Mouse (Mus musculus): Measurements from ENCODE around the gene Tex37.

Tex37 gene

GRCm38 (mm10) chr6:70955841-70956240 lies 37.1 kb upstream of the Tex37 start:
- Histone ChIP-seq H3K4me3 (replicated peaks; ENCODE audit: low read length) (peak overlapping the region; percentile 83), H3K36me3 (ENCODE audit: insufficient read depth, low read length) (peaks cover 4% of the 10 kb centered on the region; the same call in 1 of the 2 replicates), H3K9me3 (ENCODE audit: low read length) (no peaks in the 10 kb centered on the region), H3K27me3 (ENCODE audit: insufficient read depth, low read length) (peaks cover 92% of the 10 kb centered on the region), H3K4me1 (replicated peaks; ENCODE audit: low read depth, low read length) (peaks cover 30% of the 10 kb centered on the region)
- TF ChIP-seq CTCF (conservative IDR thresholded peaks at IDR 0.05; ENCODE audit: low read length) (no peak), NANOG (IDR thresholded peaks at IDR 0.05; ENCODE audit: borderline replicate concordance, low read length) (no peak), POU5F1 (IDR thresholded peaks at IDR 0.05; ENCODE audit: borderline replicate concordance, low read length) (no peak)

- H3K9me3 ChIP-seq (ENCODE audit: low read length) = no peaks in the 10 kb centered on the region
- peaks cover 25% of the 10 kb centered on the region for H3K4me1 ChIP-seq (replicated peaks; ENCODE audit: low read depth, low read length)
- no peaks in the 10 kb centered on the region for H3K36me3 ChIP-seq (ENCODE audit: insufficient read depth, low read length)
- peaks cover 90% of the 10 kb centered on the region for H3K27me3 ChIP-seq (ENCODE audit: insufficient read depth, low read length)
- no peak for TF ChIP-seq CTCF (conservative IDR thresholded peaks at IDR 0.05; ENCODE audit: low read length)
- no peak for TF ChIP-seq NANOG (IDR thresholded peaks at IDR 0.05; ENCODE audit: borderline replicate concordance, low read length)
- no peak for TF ChIP-seq POU5F1 (IDR thresholded peaks at IDR 0.05; ENCODE audit: borderline replicate concordance, low read length)
- H3K4me3 ChIP-seq (replicated peaks; ENCODE audit: low read length) = no peak overlapping the region
Measured at GRCm38 (mm10) chr6:70955291-70955800, 36.6 kb upstream of the Tex37 start.

GRCm38 (mm10) chr6:70954040-70954439 lies 35.3 kb upstream of the Tex37 start:
- H3K9me3 ChIP-seq (ENCODE audit: low read length) = no peaks in the 10 kb centered on the region
- H3K36me3 ChIP-seq (ENCODE audit: insufficient read depth, low read length) = no peaks in the 10 kb centered on the region
- H3K4me1 ChIP-seq (replicated peaks; ENCODE audit: low read depth, low read length) = peaks cover 21% of the 10 kb centered on the region
- peaks cover 86% of the 10 kb centered on the region for H3K27me3 ChIP-seq (ENCODE audit: insufficient read depth, low read length)
- TF ChIP-seq POU5F1 (IDR thresholded peaks at IDR 0.05; ENCODE audit: borderline replicate concordance, low read length) = no peak
- no peak for TF ChIP-seq NANOG (IDR thresholded peaks at IDR 0.05; ENCODE audit: borderline replicate concordance, low read length)
- TF ChIP-seq CTCF (conservative IDR thresholded peaks at IDR 0.05; ENCODE audit: low read length) = peak; percentile 14; the same call in 1 of the 2 replicates
- H3K4me3 ChIP-seq (replicated peaks; ENCODE audit: low read length) = no peak overlapping the region

- H3K4me3 ChIP-seq (replicated peaks; ENCODE audit: low read length) = no peak overlapping the region
- peaks cover 21% of the 10 kb centered on the region for H3K4me1 ChIP-seq (replicated peaks; ENCODE audit: low read depth, low read length)
- H3K36me3 ChIP-seq (ENCODE audit: insufficient read depth, low read length) = no peaks in the 10 kb centered on the region
- peaks cover 83% of the 10 kb centered on the region for H3K27me3 ChIP-seq (ENCODE audit: insufficient read depth, low read length)
- H3K9me3 ChIP-seq (ENCODE audit: low read length) = no peaks in the 10 kb centered on the region
- TF ChIP-seq POU5F1 (IDR thresholded peaks at IDR 0.05; ENCODE audit: borderline replicate concordance, low read length) (no peak), NANOG (IDR thresholded peaks at IDR 0.05; ENCODE audit: borderline replicate concordance, low read length) (no peak), CTCF (conservative IDR thresholded peaks at IDR 0.05; ENCODE audit: low read length) (no peak)
Measured at GRCm38 (mm10) chr6:70953274-70953673, 34.5 kb upstream of the Tex37 start.

- Histone ChIP-seq H3K36me3 (ENCODE audit: insufficient read depth, low read length) (no peaks in the 10 kb centered on the region), H3K4me1 (replicated peaks; ENCODE audit: low read depth, low read length) (no peaks in the 10 kb centered on the region), H3K4me3 (replicated peaks; ENCODE audit: low read length) (no peak overlapping the region), H3K27me3 (ENCODE audit: insufficient read depth, low read length) (peaks cover 13% of the 10 kb centered on the region), H3K9me3 (ENCODE audit: low read length) (no peaks in the 10 kb centered on the region)
- no peak for TF ChIP-seq POU5F1 (IDR thresholded peaks at IDR 0.05; ENCODE audit: borderline replicate concordance, low read length)
- peak; percentile 14; the same call in 1 of the 2 replicates for TF ChIP-seq CTCF (conservative IDR thresholded peaks at IDR 0.05; ENCODE audit: low read length)
Measured at GRCm38 (mm10) chr6:70931801-70932200, 13.1 kb upstream of the Tex37 start.

GRCm38 (mm10) chr6:70921274-70922074 lies 2.7 kb upstream of the Tex37 start:
- Histone ChIP-seq H3K4me3 (replicated peaks; ENCODE audit: low read length) (peak overlapping the region; percentile 21; the same call in 1 of the 2 replicates), H3K9me3 (ENCODE audit: low read length) (no peaks in the 10 kb centered on the region), H3K36me3 (ENCODE audit: insufficient read depth, low read length) (no peaks in the 10 kb centered on the region), H3K27me3 (ENCODE audit: insufficient read depth, low read length) (peaks cover 29% of the 10 kb centered on the region), H3K4me1 (replicated peaks; ENCODE audit: low read depth, low read length) (peaks cover 10% of the 10 kb centered on the region)
- TF ChIP-seq POU5F1 (IDR thresholded peaks at IDR 0.05; ENCODE audit: borderline replicate concordance, low read length) = no peak
- peak; percentile 91 for TF ChIP-seq CTCF (conservative IDR thresholded peaks at IDR 0.05; ENCODE audit: low read length)

- no peak for TF ChIP-seq CTCF (conservative IDR thresholded peaks at IDR 0.05; ENCODE audit: low read length)
- TF ChIP-seq NANOG (IDR thresholded peaks at IDR 0.05; ENCODE audit: borderline replicate concordance, low read length) = no peak
- TF ChIP-seq POU5F1 (IDR thresholded peaks at IDR 0.05; ENCODE audit: borderline replicate concordance, low read length) = no peak
Measured at GRCm38 (mm10) chr6:70912396-70912765, 6.3 kb downstream of the Tex37 start.

GRCm38 (mm10) chr6:70911668-70912395 lies 6.9 kb downstream of the Tex37 start:
- TF ChIP-seq POU5F1 (IDR thresholded peaks at IDR 0.05; ENCODE audit: borderline replicate concordance, low read length) (no peak), NANOG (IDR thresholded peaks at IDR 0.05; ENCODE audit: borderline replicate concordance, low read length) (no peak), CTCF (conservative IDR thresholded peaks at IDR 0.05; ENCODE audit: low read length) (no peak)
- H3K9me3 ChIP-seq (ENCODE audit: low read length) = no peaks in the 10 kb centered on the region

More at GRCm38 (mm10) chr6:70912396-70912765, 6.3 kb downstream of the Tex37 start:
- H3K4me1 ChIP-seq (replicated peaks; ENCODE audit: low read depth, low read length) = peaks cover 20% of the 10 kb centered on the region
- H3K9me3 ChIP-seq (ENCODE audit: low read length) = no peaks in the 10 kb centered on the region
- no peaks in the 10 kb centered on the region for H3K36me3 ChIP-seq (ENCODE audit: insufficient read depth, low read length)
- H3K4me3 ChIP-seq (replicated peaks; ENCODE audit: low read length) = peak overlapping the region; percentile 57; the same call in 1 of the 2 replicates
- H3K27me3 ChIP-seq (ENCODE audit: insufficient read depth, low read length) = peaks cover 25% of the 10 kb centered on the region

More at GRCm38 (mm10) chr6:70911668-70912395, 6.9 kb downstream of the Tex37 start:
- H3K36me3 ChIP-seq (ENCODE audit: insufficient read depth, low read length) = no peaks in the 10 kb centered on the region
- peaks cover 25% of the 10 kb centered on the region for H3K27me3 ChIP-seq (ENCODE audit: insufficient read depth, low read length)
- peaks cover 20% of the 10 kb centered on the region for H3K4me1 ChIP-seq (replicated peaks; ENCODE audit: low read depth, low read length)
- peak overlapping the region; percentile 57 for H3K4me3 ChIP-seq (replicated peaks; ENCODE audit: low read length)
